Mouse (Mus musculus) forebrain, embryonic 12.5 days (tissue): ENCODE results near the gene Dph5. TPM values are rescaled to one million over a fixed set of nuclear protein-coding genes. Genes with fewer than 3 reads are reported as not detected.

Experiments
- ATAC-seq: fragments of 200-750 bp; cut with Nextera tagmentation; 2 replicates; pipeline ENCODE4 v1.8.0; 2017; ENCODE audit warnings: moderate TSS enrichment; ENCODE audit not compliant: low FRiP score
- H3K27ac ChIP-seq: fragments of 300-500 bp; sonication (generic); 2 replicates; pipeline ENCODE4 v1.5.1; 2016; ENCODE audit warnings: mild to moderate bottlenecking
- H3K27me3 ChIP-seq: fragments of 300-500 bp; sonication (generic); 2 replicates; pipeline ENCODE4 v1.6.1; 2016; ENCODE audit warnings: mild to moderate bottlenecking
- H3K36me3 ChIP-seq: fragments of 300-500 bp; sonication (generic); replicated peaks from 2 replicates; pipeline ENCODE4 v1.6.1; 2016; ENCODE audit warnings: mild to moderate bottlenecking
- H3K4me1 ChIP-seq: fragments of 300-500 bp; sonication (generic); 2 replicates; pipeline ENCODE4 v1.6.1; 2016
- H3K4me2 ChIP-seq: fragments of 300-500 bp; sonication (generic); 2 replicates; pipeline ENCODE4 v1.6.1; 2016; ENCODE audit warnings: mild to moderate bottlenecking, moderate library complexity
- H3K4me3 ChIP-seq: fragments of 300-500 bp; sonication (generic); replicated peaks from 2 replicates; pipeline ENCODE4 v1.5.1; 2016; ENCODE audit warnings: mild to moderate bottlenecking
- H3K9ac ChIP-seq: fragments of 300-500 bp; sonication (generic); 2 replicates; pipeline ENCODE4 v1.6.1; 2016; ENCODE audit warnings: mild to moderate bottlenecking
- H3K9me3 ChIP-seq: fragments of 300-500 bp; sonication (generic); 2 replicates; pipeline ENCODE4 v1.6.1; 2016
- WGBS: fragments of 180-500 bp; shearing (Covaris S2); methylation state at CpG from one replicate; pipeline ENCODE4 v1.1.7; 2016; 5-methylcytosine and 5-hydroxymethylcytosine counted together
- microRNA-seq: library from miRNA; unstranded; fragments of <30 nt; microRNA quantifications from one replicate; pipeline ENCODE4, GENCODE M21; 2017
- polyA plus RNA-seq: library from polyadenylated mRNA; unstranded; fragments of >200 nt; fragmentation: Nextera tagmentation; extraction: Ambion mirVana; gene quantifications from 2 replicates; pipeline ENCODE4 v1.2.1, GENCODE M21; 2016

The Dph5 gene
- polyA plus RNA-seq, 1 experiment from 2014 or later, result 28.3 TPM

- H3K4me3 ChIP-seq, result no peak overlapping the region
- H3K36me3 ChIP-seq, result peaks cover 4% of the 10 kb centered on the region; the same call in 1 of the 2 replicates
- no peak overlapping the region for H3K27ac ChIP-seq
- H3K9ac ChIP-seq, result no peak overlapping the region
- WGBS, result 66% methylated on average over 5 of the region's 5 CpGs
- no peaks in the 10 kb centered on the region for H3K9me3 ChIP-seq
- no peaks in the 10 kb centered on the region for H3K27me3 ChIP-seq
- H3K4me2 ChIP-seq, result no peak overlapping the region
- no peak for ATAC-seq
- H3K4me1 ChIP-seq, result no peaks in the 10 kb centered on the region
These were observed 76.4 kb downstream of the Dph5 start for GRCm38 (mm10) chr3:115964071-115964470.

- H3K27me3 ChIP-seq, result no peaks in the 10 kb centered on the region
- H3K9me3 ChIP-seq, result no peaks in the 10 kb centered on the region
- H3K4me2 ChIP-seq, result no peak overlapping the region
- H3K27ac ChIP-seq, result no peak overlapping the region
- 79% methylated on average over 10 of the region's 10 CpGs for WGBS
- H3K4me3 ChIP-seq, result no peak overlapping the region
- H3K9ac ChIP-seq, result no peak overlapping the region
- no peak; the same call in 1 of the 2 replicates for ATAC-seq
- H3K4me1 ChIP-seq, result no peaks in the 10 kb centered on the region
- peaks cover 30% of the 10 kb centered on the region for H3K36me3 ChIP-seq
These were observed 81.3 kb downstream of the Dph5 start for GRCm38 (mm10) chr3:115968745-115969530.

GRCm38 (mm10) chr3:115971045-115971785 is 83.6 kb downstream of the Dph5 start:
- H3K4me1 ChIP-seq, result no peaks in the 10 kb centered on the region
- H3K9ac ChIP-seq, result no peak overlapping the region
- no peaks in the 10 kb centered on the region for H3K9me3 ChIP-seq
- ATAC-seq, result no peak
- no peak overlapping the region for H3K4me2 ChIP-seq
- H3K27me3 ChIP-seq, result no peaks in the 10 kb centered on the region
- H3K27ac ChIP-seq, result no peak overlapping the region
- 93% methylated on average over 20 of the region's 20 CpGs for WGBS
- H3K36me3 ChIP-seq, result peaks cover 45% of the 10 kb centered on the region
- H3K4me3 ChIP-seq, result no peak overlapping the region

- Histone ChIP-seq H3K4me1 (no peaks in the 10 kb centered on the region), H3K27ac (no peak overlapping the region), H3K9me3 (no peaks in the 10 kb centered on the region), H3K4me3 (no peak overlapping the region), H3K9ac (no peak overlapping the region), H3K27me3 (no peaks in the 10 kb centered on the region), H3K36me3 (peaks cover 48% of the 10 kb centered on the region), H3K4me2 (no peak overlapping the region)
- 92% methylated on average over 14 of the region's 14 CpGs for WGBS
- ATAC-seq, result no peak
These were observed 84.4 kb downstream of the Dph5 start for GRCm38 (mm10) chr3:115971891-115972646.

- Histone ChIP-seq H3K27ac (no peak overlapping the region), H3K4me2 (no peak overlapping the region), H3K9ac (no peak overlapping the region), H3K9me3 (no peaks in the 10 kb centered on the region), H3K4me3 (no peak overlapping the region), H3K4me1 (no peaks in the 10 kb centered on the region), H3K36me3 (peaks cover 59% of the 10 kb centered on the region), H3K27me3 (no peaks in the 10 kb centered on the region)
- ATAC-seq, result no peak
- WGBS, result 93% methylated on average over 6 of the region's 6 CpGs
These were observed 86.6 kb downstream of the Dph5 start for GRCm38 (mm10) chr3:115974228-115974627.

GRCm38 (mm10) chr3:115974995-115975394 is 87.4 kb downstream of the Dph5 start:
- Histone ChIP-seq H3K9ac (no peak overlapping the region), H3K4me2 (no peak overlapping the region), H3K4me3 (no peak overlapping the region), H3K27me3 (no peaks in the 10 kb centered on the region), H3K27ac (no peak overlapping the region), H3K4me1 (no peaks in the 10 kb centered on the region), H3K36me3 (peaks cover 61% of the 10 kb centered on the region), H3K9me3 (no peaks in the 10 kb centered on the region)
- 93% methylated on average over 10 of the region's 10 CpGs for WGBS
- ATAC-seq, result no peak

- 44% methylated on average over 1 of the region's 1 CpGs for WGBS
These were observed 91.4 kb downstream of the Dph5 start for GRCm38 (mm10) chr3:115979000-115979399.

GRCm38 (mm10) chr3:115983217-115983616 is 95.6 kb downstream of the Dph5 start:
- no peak overlapping the region for H3K4me3 ChIP-seq
- no peak overlapping the region for H3K4me2 ChIP-seq
- no peak for ATAC-seq
- H3K9me3 ChIP-seq, result no peaks in the 10 kb centered on the region
- no peak overlapping the region for H3K9ac ChIP-seq
- no peaks in the 10 kb centered on the region for H3K27me3 ChIP-seq
- H3K4me1 ChIP-seq, result no peaks in the 10 kb centered on the region
- peaks cover 47% of the 10 kb centered on the region for H3K36me3 ChIP-seq
- no peak overlapping the region for H3K27ac ChIP-seq
- 94% methylated on average over 8 of the region's 8 CpGs for WGBS

More at GRCm38 (mm10) chr3:115979000-115979399, 91.4 kb downstream of the Dph5 start:
- ATAC-seq, result no peak
- H3K4me1 ChIP-seq, result no peaks in the 10 kb centered on the region
- no peaks in the 10 kb centered on the region for H3K27me3 ChIP-seq
- H3K4me3 ChIP-seq, result no peak overlapping the region
- H3K9ac ChIP-seq, result no peak overlapping the region
- H3K27ac ChIP-seq, result no peak overlapping the region
- no peaks in the 10 kb centered on the region for H3K9me3 ChIP-seq
- H3K4me2 ChIP-seq, result no peak overlapping the region
- peaks cover 57% of the 10 kb centered on the region for H3K36me3 ChIP-seq

Small RNAs within 50 kb of the gene (microRNA-seq; reads per million reads assigned to microRNA genes)
- gene Mir669n, result not detected

Other genes starting within 250 kb of the Dph5 start
- gene S1pr1, start 172.8 kb upstream of the Dph5 start, polyA plus RNA-seq, result 31.1 and 31.9 TPM in 2 replicates
- 20.3 and 24.2 TPM in 2 replicates for gene Slc30a7, start 119.6 kb downstream of the Dph5 start, polyA plus RNA-seq
- gene Extl2, start 119.6 kb downstream of the Dph5 start, polyA plus RNA-seq, result 22.0 and 22.4 TPM in 2 replicates
- 37.2 and 38.3 TPM in 2 replicates for gene Vcam1, start 241.9 kb downstream of the Dph5 start, polyA plus RNA-seq